Mouse (Mus musculus): ENCODE results near the gene Gm12845. TPM values are rescaled to one million over a fixed set of nuclear protein-coding genes. Genes with fewer than 3 reads are reported as not detected.
A peak's percentile ranks its signal among the peaks of the same experiment; 100 is the strongest.

Gm12845 gene
- polyA plus RNA-seq (2016; fragmentation: Nextera tagmentation; extraction: Ambion mirVana): not detected in 2 replicates

DNA sequence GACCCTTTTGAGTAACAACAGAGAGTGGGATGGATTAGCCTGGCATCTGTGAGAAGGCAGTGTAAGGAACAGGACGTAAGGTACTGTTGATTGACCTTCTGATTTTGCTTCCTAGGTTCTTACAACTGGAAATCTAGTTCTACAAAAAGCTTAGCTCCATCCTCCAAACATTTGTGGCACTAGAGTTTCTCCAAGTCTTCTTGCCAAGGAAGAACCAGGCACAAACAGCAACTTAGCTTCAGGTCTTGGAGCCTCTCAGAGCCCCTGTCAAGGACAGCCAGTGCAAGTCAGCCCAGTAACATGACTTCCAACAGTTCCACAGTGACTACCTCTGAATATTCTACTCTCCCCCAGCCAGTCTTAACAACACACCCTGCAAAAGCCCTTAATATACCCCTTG is at the start of gene Gm12845:
Gene Gm12845 (plus strand): TSS at position 301 of the 400 bp plus-strand sequence.
- Histone ChIP-seq H3K9me3 (no peaks in the 10 kb centered on the region), H3K36me3 (no peaks in the 10 kb centered on the region), H3K4me1 (replicated peaks) (no peaks in the 10 kb centered on the region), H3K4me3 (no peak within 1 kb of the TSS), H3K27ac (no peak within 1 kb of the TSS), H3K27me3 (ENCODE audit: insufficient read depth, poor library complexity, severe bottlenecking) (no peaks in the 10 kb centered on the region)
- WGBS: 82% methylated on average over 1 of the region's 1 CpGs
- DNase-seq (ENCODE audit: low spot score): no peak

- H3K36me3 ChIP-seq: peaks cover 86% of the 10 kb centered on the region
These were observed 47.3 kb upstream of the Gm12845 start for GRCm38 (mm10) chr4:117676903-117677302.

GRCm38 (mm10) chr4:117680963-117681362 is 43.2 kb upstream of the Gm12845 start:
- Histone ChIP-seq H3K9me3 (no peaks in the 10 kb centered on the region), H3K36me3 (peaks cover 50% of the 10 kb centered on the region), H3K27ac (no peak overlapping the region), H3K4me3 (peak overlapping the region; percentile 90), H3K4me1 (replicated peaks) (peaks cover 20% of the 10 kb centered on the region), H3K27me3 (ENCODE audit: insufficient read depth, poor library complexity, severe bottlenecking) (no peaks in the 10 kb centered on the region)
- 85% methylated on average over 6 of the region's 6 CpGs for WGBS
- DNase-seq (ENCODE audit: low spot score): no peak

More at GRCm38 (mm10) chr4:117676903-117677302, 47.3 kb upstream of the Gm12845 start:
- Histone ChIP-seq H3K4me1 (replicated peaks) (peaks cover 17% of the 10 kb centered on the region), H3K9me3 (no peaks in the 10 kb centered on the region), H3K27me3 (ENCODE audit: insufficient read depth, poor library complexity, severe bottlenecking) (no peaks in the 10 kb centered on the region), H3K27ac (no peak overlapping the region), H3K4me3 (no peak overlapping the region)
- peak; percentile 76 for DNase-seq (ENCODE audit: low spot score)
- 20% methylated on average over 3 of the region's 3 CpGs for WGBS

GRCm38 (mm10) chr4:117681931-117682461 is 42.2 kb upstream of the Gm12845 start, which contains the start of gene Dmap1:
Gene Dmap1 (minus strand): TSS chr4:117682273.
- under 1% methylated on average over 33 of the region's 33 CpGs for WGBS
- Histone ChIP-seq H3K36me3 (peaks cover 39% of the 10 kb centered on the region), H3K4me3 (peak within 1 kb of the TSS; percentile 90), H3K27me3 (ENCODE audit: insufficient read depth, poor library complexity, severe bottlenecking) (no peaks in the 10 kb centered on the region), H3K27ac (peak within 1 kb of the TSS; percentile 91), H3K4me1 (replicated peaks) (peaks cover 20% of the 10 kb centered on the region), H3K9me3 (no peaks in the 10 kb centered on the region)
- DNase-seq (ENCODE audit: low spot score): peak; percentile 91

DNA sequence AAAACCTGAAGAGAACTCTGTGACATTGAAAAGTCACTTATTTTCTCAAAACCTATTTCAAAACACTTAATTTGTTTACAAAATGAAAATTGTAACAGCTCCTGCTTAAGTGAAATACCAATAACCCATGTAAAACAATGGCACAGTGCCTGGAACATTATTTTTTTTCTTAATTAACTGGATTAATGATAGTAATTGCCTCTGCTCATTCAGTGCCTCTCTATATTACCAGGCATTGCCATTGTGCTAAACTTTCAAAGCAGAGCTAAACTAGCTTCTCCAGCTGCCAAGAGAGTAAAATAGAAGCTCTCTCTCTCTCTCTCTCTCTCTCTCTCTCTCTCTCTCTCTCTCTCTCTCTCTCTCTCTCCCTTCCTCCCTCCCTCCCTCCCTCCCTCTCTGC is 41.7 kb upstream of the Gm12845 start:
- H3K9me3 ChIP-seq: no peaks in the 10 kb centered on the region
- H3K27ac ChIP-seq: peak overlapping the region; percentile 91
- peaks cover 20% of the 10 kb centered on the region for H3K4me1 ChIP-seq (replicated peaks)

GRCm38 (mm10) chr4:117683048-117683768 is 41.0 kb upstream of the Gm12845 start:
- Histone ChIP-seq H3K9me3 (no peaks in the 10 kb centered on the region), H3K4me1 (replicated peaks) (peaks cover 20% of the 10 kb centered on the region), H3K36me3 (peaks cover 29% of the 10 kb centered on the region), H3K27me3 (ENCODE audit: insufficient read depth, poor library complexity, severe bottlenecking) (no peaks in the 10 kb centered on the region), H3K27ac (no peak overlapping the region), H3K4me3 (peak overlapping the region; percentile 90; the same call in 1 of the 2 replicates)
- DNase-seq (ENCODE audit: low spot score): no peak
- 84% methylated on average over 6 of the region's 6 CpGs for WGBS

More for the DNA sequence above, 41.7 kb upstream of the Gm12845 start:
- Histone ChIP-seq H3K36me3 (peaks cover 35% of the 10 kb centered on the region), H3K4me3 (peak overlapping the region; percentile 90), H3K27me3 (ENCODE audit: insufficient read depth, poor library complexity, severe bottlenecking) (no peaks in the 10 kb centered on the region)
- DNase-seq (ENCODE audit: low spot score): no peak

- Histone ChIP-seq H3K4me3 (no peak overlapping the region), H3K36me3 (no peaks in the 10 kb centered on the region), H3K9me3 (0 out of 2 replicates have a peak, but pooled peaks cover 2% of the 10 kb centered on the region), H3K4me1 (replicated peaks) (peaks cover 12% of the 10 kb centered on the region), H3K27ac (no peak overlapping the region), H3K27me3 (ENCODE audit: insufficient read depth, poor library complexity, severe bottlenecking) (no peaks in the 10 kb centered on the region)
- 85% methylated on average over 4 of the region's 4 CpGs for WGBS
- no peak for DNase-seq (ENCODE audit: low spot score)
These were observed 37.9 kb upstream of the Gm12845 start for GRCm38 (mm10) chr4:117686354-117686753.

DNA sequence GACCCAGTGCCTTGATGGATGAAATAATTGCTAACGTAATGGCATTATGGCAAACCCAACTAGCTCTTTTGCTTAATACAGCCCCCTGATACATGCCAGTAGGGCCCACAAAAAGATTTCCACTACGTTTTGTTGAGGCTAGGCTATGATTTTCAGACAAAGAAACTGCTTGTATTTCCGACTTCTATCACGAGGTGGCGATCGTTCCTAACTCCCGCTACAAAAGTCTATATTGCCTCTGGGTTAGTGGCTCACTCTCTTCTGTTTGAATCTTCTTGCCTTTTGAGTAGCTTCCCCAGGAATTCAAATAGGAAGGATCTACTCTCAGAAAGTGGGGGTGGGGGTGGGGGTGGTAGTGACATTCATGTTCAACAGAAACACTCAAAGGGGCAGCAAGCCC is 18.9 kb upstream of the Gm12845 start:
- no peak overlapping the region for H3K4me3 ChIP-seq
- H3K4me1 ChIP-seq (replicated peaks): no peaks in the 10 kb centered on the region
- no peak overlapping the region for H3K27ac ChIP-seq
- H3K9me3 ChIP-seq: no peaks in the 10 kb centered on the region
- H3K27me3 ChIP-seq (ENCODE audit: insufficient read depth, poor library complexity, severe bottlenecking): no peaks in the 10 kb centered on the region
- no peaks in the 10 kb centered on the region for H3K36me3 ChIP-seq
- WGBS: 7% methylated on average over 7 of the region's 7 CpGs
- DNase-seq (ENCODE audit: low spot score): peak; percentile 53

DNA sequence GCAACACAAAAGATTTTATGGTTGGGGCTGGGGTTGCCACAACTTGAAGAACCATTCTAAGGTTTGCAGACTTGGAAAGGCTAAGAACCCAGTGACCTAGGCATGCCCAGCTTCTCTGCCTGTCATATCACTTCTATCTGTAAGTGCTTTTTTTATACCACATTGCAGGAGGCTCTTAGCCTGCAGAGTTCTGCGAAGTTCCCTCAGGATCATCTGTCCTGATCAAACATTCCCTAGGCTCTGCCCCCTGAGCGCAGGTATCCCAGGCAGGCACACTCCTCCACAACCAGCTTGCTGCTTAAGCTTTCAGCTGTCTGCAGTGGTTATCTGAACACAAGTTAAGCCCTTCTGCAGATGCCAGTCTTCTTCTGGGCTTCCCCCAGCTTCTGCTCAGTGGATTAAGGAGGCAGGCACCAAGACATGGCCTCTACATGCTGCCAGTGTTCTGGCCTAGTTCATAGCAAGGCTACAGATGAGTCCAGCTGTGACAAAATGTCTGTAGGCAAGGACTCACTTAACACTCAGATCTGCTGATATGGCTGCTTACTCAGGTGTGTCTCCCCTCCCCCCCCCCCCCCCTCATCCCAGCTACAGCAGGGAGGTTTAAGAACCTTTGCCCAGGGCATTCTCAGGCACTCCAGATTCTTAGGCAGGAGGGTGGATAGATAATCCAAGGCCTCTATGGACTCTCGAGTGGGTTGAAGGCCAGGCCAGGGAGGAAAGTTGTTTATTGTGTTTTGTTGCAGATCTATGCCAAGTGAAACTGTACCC is 15.2 kb upstream of the Gm12845 start:
- WGBS: 80% methylated on average over 3 of the region's 3 CpGs
- no peak overlapping the region for H3K27ac ChIP-seq
- no peaks in the 10 kb centered on the region for H3K36me3 ChIP-seq
- H3K4me1 ChIP-seq (replicated peaks): no peaks in the 10 kb centered on the region
- no peak overlapping the region for H3K4me3 ChIP-seq
- no peaks in the 10 kb centered on the region for H3K27me3 ChIP-seq (ENCODE audit: insufficient read depth, poor library complexity, severe bottlenecking)
- no peak for DNase-seq (ENCODE audit: low spot score)
- no peaks in the 10 kb centered on the region for H3K9me3 ChIP-seq

- DNase-seq (ENCODE audit: low spot score): no peak
- no peaks in the 10 kb centered on the region for H3K4me1 ChIP-seq (replicated peaks)
- no peaks in the 10 kb centered on the region for H3K27me3 ChIP-seq (ENCODE audit: insufficient read depth, poor library complexity, severe bottlenecking)
- WGBS: 85% methylated on average over 3 of the region's 3 CpGs
- no peaks in the 10 kb centered on the region for H3K36me3 ChIP-seq
- no peaks in the 10 kb centered on the region for H3K9me3 ChIP-seq
- H3K4me3 ChIP-seq: no peak overlapping the region
- no peak overlapping the region for H3K27ac ChIP-seq
These were observed 11.9 kb upstream of the Gm12845 start for GRCm38 (mm10) chr4:117712314-117712713.

DNA sequence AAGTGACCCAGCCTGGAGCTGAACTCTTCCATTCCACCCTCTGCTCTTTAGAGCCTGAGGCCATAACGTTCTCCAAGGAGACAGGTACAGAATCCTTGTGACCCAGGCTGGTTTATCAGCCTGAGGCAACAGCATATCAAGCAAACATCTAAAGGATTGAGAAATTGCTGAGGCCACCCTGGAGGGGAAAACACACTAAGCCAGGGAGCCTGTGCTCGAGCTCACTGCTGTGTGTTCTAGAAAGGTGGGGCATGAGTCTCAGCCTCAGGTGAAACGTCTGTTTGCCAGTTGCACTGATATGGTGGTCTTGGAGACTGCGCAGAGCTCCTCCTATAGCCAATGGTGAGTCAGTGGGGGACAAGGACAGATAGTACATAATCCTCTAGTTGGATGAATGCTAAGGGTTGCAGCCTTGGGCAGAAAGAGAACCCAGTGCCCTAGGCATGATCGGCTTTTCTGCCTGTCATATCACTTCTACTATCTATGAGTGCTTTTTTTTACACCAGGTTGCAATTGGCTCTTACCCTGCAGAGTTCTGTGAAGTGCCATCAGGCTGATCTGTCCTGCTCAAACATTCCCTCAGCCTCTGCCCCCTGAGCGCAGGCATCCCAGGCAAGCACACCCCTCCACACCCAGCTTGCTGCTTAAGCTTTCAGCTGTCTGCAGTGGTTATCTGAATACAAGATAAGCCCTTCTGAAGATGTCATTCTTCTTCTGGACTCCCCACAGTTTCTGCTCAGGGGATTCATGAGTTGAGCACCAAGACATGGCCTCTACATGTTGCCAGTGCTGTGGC is 10.7 kb upstream of the Gm12845 start:
- Histone ChIP-seq H3K27me3 (ENCODE audit: insufficient read depth, poor library complexity, severe bottlenecking) (no peaks in the 10 kb centered on the region), H3K4me1 (replicated peaks) (no peaks in the 10 kb centered on the region), H3K27ac (no peak overlapping the region), H3K4me3 (no peak overlapping the region), H3K36me3 (no peaks in the 10 kb centered on the region), H3K9me3 (no peaks in the 10 kb centered on the region)
- DNase-seq (ENCODE audit: low spot score): no peak
- WGBS: 83% methylated on average over 6 of the region's 6 CpGs

- Histone ChIP-seq H3K36me3 (no peaks in the 10 kb centered on the region), H3K9me3 (no peaks in the 10 kb centered on the region), H3K4me3 (no peak overlapping the region), H3K4me1 (replicated peaks) (no peaks in the 10 kb centered on the region), H3K27ac (no peak overlapping the region), H3K27me3 (ENCODE audit: insufficient read depth, poor library complexity, severe bottlenecking) (no peaks in the 10 kb centered on the region)
- 79% methylated on average over 3 of the region's 3 CpGs for WGBS
- DNase-seq (ENCODE audit: low spot score): no peak
These were observed 7.7 kb downstream of the Gm12845 start for GRCm38 (mm10) chr4:117731926-117732325.
